Mouse (Mus musculus) liver, adult (tissue): ENCODE data around the gene Igf1r.

Source experiments
- GATA4 ChIP-seq: IDR thresholded peaks from 2 replicates; pipeline ENCODE4 v1.6.1; 2014; ENCODE audit warnings: mild to moderate bottlenecking, low read length; ENCODE audit not compliant: insufficient replicate concordance

Igf1r gene

DNA sequence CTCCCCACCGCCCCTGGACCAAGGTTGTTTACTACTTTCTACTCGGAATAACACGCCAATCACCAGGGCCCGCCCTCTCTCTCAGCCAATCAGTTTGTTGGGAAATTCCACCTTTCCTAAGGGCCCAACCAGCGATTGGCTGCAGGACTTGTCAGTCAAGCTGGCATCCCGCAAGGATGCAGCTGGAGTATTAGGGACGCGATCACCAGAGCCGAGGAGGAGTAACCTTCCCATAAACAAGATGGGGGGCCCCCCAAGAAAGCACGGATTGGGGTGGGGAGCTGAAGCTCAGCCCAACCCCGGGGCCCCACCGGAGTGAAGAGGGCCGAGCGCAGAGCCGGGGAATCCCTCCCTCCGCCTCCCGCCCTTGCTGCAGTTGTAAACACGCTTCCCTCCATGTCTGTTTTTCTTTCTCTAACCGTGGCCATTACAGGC is 176.5 kb downstream of the Igf1r start:
- TF ChIP-seq GATA4: no peak

DNA sequence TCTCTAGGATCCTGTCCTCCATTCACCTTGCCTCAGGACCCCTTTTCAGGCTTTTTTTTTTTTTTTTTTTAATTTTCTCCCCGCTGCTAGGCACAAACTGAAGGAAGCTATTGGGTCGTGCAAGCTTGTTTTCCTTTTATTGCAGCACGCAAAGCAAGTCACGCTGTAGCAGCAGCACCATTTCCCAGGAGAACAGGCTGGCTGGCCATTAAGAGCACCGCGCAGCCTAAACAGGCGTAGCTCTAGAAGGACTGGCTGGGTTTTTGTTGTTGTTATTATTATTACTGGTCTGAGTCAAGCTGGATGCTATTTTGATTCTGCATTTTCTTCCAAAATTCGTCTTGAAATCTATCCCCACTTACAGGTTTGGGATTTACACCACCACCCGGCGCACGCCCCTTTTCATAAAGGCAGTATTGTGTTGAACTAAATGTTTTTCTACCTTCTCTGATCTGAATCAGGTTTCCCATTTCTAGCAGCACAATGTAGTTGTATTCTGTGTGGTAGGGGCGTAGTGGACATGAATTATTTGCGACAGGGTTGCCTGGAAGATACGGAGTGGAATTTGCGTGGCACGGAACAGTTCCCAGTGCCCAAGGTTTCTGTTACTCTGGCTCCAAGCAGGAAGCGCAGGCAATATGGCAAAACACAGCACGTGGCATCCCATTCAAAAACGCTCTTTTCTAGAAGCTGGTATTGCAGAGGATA is 177.1 kb downstream of the Igf1r start:
- TF ChIP-seq GATA4: no peak

DNA sequence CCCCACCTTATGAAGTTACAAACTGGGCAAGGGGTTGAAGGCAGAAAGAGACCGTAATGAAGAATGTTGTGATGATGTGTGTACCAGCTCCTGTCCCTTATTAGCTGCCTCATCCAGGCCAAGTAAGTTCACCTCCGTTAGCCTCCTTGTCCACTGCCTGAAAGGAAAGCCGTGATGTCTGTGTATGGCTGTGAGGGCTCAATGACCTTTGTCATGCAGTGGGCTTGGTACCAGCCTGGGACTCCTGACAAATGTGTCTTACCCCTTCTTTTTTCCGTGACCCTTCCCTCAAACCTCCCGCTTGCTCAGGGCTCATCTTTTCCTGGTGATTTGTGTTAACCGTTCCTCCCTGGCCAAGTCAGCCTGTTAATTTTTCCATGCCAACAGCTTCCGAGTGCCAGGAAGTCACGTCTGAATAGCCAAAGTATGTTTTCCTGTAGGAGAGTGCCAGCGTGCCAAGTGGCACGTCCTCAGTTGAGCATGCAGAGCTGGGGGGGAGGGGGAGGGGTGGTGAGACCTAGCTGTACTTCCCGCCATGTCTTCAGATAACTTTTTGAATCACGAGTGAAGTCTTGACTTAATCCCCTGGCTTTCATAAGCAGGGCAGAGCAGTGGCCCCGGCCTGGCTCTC is 178.4 kb downstream of the Igf1r start:
- no peak for TF ChIP-seq GATA4

DNA sequence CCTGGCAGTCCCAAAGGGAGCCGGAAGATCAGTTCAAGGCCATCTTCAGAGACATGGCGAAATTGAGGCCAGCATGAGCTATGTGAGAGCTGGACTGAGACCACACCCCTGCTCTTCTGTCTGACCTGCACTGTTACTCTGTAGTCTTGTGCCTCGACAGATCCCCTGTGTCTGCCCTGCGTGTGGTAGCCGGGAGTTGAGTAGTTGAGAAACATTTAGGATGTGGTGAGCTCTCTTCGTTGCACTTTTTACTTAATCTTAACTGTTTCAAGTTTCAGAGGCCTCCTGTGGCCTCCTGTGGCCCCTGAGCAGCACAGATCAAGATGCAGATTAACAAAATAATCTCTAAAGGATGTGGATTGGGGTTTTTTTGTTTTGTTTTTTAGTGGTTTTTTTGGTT is 181.1 kb downstream of the Igf1r start:
- no peak for TF ChIP-seq GATA4

DNA sequence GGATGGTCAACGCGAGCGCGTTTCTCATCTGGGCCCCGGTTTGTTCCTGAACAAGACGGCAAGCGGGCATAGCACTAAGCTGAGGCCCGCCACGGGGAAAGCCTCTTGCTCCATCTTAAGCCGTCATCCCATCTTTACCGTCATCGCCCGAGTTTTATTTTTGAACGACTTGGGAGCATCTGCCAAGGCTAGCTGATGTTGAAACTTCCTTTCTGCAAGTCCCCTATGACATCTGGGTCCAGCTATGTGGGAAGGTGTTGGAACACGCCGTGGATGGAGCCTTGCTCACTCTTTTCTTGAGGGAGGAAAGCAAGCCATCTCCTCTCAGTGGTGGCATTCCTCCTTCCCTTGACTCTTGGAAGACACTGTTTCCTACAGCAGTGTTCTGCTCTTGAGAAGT is 182.3 kb downstream of the Igf1r start:
- TF ChIP-seq GATA4: no peak

DNA sequence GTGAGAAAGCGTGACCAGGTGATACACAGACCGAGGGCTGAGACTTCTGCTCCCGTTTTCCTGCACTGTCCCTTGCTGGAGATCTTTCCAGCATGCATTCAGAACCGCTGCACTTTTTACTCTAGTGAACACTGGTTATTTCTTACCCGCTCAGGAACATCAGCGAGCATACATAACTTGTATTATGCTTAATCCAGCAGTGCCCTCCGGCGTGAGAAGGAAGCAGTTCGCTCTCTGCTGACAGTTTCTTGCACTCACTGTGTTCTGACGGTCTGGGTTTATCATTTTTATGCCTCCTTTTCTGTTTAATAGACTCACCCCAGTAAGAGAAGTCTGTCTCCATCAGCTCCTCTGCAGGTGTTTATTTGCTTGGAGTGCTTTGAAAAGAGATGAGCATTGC is 183.4 kb downstream of the Igf1r start:
- no peak for TF ChIP-seq GATA4

DNA sequence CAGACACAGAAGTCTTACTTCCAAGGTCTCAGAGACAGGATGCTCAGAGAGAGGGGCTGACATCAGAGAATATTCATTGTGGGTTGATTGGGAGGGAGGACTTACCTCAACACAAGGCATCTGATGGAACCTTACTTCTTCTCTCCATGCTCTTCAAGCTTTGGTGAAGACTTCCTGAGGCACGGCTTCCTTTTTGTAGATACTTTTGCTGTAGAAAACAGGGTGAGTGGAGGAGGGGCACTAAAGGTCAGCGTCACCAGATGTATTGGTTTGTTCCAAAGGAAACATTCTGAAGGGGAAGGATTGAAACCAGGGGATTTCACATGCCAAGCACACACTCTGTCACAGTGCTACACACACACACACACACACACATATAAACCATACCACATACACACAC is 186.8 kb downstream of the Igf1r start:
- TF ChIP-seq GATA4: no peak

DNA sequence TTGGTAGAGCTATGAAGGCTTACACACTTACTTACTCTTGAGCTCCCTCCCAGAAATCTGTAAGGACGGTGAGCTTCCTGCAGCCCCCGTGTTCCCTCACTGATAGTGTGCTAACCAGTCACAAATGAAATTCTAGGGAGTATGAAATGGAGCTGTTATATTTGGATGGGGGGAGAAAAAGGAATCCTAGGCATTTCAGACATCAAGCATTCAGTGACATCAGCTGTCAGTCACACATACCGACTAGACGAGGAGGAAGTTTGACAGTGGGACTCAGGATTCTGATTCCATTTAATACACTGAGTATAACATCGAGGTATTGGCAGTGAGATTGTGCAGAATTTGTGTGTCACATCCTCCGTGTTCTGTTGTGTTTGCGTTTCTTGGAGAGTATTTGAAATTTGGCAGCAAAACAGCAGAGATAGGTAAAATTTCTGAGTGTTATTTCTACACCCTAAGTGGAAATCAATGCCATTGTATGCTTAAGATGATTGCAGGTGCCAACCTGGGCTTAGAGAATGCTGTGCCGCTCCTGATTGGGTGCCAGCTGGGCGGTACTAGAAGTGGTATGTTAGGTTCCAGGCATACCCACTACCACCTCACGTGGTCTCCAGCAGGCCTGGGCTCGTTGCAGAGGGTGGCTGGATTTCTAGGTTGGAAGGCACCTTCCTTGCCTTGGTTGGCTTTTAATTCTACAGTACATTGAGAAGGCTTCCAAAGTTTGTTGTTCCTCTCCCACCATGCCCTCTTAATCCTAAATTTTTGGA is 187.6 kb downstream of the Igf1r start:
- TF ChIP-seq GATA4: no peak

DNA sequence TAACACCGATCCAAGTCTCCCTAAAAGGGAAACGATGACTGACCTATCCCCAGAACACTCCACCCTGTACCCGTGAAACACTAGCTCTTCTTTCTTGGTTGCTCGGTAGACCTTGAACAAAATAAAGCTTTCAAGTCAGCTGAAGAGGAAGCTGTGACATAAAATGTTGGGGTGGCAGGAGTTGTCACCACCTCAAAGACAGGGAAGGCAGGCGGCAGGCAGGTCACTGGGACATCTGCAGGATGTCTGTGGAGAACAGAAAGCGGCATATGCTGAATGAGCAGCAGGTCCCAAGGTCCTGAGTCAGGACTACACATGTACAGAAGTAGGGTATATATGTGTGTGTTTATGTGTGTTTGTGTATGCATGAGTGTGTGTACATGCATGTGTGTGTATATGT is 191.6 kb downstream of the Igf1r start:
- no peak for TF ChIP-seq GATA4

DNA sequence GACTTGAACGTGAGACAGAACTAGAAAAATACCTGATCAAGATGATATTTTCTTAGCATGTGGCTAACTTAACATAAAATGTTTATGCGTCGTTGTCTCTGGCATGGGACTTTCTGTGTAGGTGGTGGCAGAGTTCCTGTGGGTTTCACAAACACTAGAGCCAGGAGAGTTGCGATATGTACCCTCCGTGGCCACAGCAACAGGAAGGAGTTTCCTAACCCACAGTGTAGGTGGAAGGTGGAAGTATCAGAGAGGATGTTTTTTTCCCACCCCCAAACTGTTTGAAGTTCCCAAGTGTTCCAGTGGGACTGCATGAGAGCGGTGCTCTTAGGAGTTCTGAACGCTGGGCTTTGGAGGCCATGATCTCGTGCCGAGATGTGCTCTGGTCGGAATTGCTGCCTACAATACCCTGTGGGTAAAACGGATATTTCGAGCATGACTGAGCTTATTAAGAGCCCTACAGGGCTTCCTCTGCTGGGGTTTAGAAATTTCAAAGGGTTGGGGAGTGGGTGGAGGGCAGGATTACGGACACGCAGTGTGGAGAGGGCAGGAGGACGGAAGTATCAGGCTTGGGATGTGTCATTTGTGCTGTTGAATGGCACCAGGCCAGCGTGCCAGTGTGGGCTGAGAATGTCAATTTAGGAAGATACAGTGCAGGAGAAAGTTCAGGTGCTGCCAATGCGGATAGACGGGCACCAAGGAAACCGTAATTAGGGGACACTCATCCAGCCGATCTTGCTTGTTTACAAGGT is 195.8 kb downstream of the Igf1r start:
- no peak for TF ChIP-seq GATA4

DNA sequence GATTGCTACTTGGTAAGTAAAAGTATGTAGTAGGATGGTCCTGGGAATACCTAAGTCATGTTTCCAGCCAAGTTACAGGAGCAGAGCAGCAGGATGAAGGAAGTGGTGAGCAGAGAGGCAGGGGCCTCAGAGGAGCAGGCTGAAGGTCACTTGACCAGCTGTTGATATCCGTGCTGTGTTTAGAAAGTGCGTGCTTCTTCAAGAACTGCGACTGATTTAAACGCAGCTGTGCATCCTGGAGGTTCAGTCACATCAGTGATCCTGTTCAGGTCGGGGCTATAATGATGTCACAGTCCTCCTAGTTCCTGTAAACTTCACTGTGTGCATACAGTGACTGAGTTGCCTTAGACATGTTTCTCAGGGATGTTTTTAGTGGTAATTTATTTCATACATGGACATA is 199.3 kb downstream of the Igf1r start:
- no peak for TF ChIP-seq GATA4

DNA sequence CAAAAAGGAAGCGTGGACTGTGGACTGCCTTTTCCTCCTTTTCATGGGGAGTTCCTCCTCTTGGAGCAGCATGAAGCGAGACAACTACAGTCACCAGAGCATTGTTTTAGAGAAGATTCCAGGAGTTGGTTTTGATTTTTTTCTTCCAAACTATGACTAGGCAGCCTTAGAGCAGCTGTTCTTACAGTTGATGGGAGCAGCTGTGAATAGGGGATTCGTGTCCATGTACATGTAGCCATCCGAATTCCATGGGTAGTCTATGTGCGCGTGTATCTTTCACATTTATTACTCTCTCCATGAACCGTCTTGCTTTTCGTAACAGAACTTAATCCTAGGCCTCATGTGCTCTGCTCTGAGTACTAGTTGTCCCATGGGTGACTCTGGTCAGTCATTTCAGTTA is 199.8 kb downstream of the Igf1r start:
- no peak for TF ChIP-seq GATA4

DNA sequence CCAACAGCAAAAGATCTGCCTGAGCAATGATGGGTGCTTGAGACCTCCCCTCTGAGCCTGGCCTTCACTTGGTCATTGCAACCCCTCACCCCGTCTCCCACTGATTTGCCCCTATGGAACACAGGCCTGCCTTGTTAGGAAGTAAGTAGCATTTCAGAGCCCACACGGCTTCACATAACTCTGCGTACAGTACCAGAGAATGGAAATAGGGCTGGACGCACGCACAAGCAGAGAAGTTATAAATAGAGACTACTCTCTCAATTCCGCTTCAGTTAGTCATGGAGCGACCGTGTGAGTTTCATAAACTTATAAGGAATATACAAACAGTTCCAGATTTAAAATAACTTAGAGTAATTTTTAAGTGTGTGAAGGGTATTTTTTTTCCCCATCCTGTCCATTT is 200.6 kb downstream of the Igf1r start:
- no peak for TF ChIP-seq GATA4

DNA sequence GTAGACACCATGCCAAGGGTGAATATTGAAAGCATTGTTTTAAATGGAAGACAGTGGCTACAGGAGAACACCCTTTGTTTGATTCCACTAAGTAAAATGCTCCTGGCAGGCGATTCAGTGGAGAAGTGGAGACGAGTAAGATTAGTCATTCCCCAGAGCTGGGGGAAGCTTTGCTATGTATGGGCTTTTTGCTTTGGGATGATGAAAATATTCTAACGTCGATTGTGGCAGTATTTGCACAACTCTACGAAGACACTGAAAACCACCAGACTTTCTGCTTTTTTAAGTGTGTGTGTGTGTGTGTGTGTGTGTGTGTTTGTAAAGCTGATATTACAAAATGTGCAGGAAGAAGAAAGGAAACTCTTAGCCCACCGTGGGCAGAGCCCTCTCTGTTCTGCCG is 202.0 kb downstream of the Igf1r start:
- no peak for TF ChIP-seq GATA4

DNA sequence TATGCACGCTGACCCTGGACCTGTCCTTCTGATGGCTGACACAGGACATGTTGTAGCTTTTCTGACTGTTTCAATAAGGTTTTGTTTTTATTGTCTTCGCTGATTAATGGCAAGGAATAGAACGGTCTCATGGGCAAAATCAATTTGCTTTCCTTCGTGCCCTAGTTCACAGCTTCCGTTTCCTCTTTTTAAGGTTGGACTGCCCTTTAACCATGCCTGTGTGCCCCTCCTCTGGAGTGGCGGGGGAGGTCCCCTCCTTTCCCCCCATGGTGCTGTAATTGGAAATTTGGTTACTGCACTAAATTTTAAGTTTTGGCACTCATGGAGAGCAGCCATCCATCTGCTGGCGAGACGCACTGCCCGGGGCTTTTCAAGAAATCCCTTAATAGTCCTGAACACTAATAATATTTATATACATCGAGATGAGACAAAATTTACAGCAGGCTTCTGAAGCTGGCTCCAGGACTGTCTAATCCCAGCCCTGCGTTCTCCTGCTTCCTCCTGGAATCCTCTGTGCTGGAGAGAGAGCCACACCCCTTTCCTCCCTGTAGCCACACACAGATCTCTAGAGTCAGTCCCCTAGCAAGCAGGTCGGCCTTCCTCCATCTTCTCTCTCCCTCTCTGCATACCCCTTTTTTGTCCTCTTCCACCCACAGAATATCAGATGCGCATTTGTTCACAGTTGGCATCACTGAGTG is 207.6 kb downstream of the Igf1r start:
- TF ChIP-seq GATA4: no peak

DNA sequence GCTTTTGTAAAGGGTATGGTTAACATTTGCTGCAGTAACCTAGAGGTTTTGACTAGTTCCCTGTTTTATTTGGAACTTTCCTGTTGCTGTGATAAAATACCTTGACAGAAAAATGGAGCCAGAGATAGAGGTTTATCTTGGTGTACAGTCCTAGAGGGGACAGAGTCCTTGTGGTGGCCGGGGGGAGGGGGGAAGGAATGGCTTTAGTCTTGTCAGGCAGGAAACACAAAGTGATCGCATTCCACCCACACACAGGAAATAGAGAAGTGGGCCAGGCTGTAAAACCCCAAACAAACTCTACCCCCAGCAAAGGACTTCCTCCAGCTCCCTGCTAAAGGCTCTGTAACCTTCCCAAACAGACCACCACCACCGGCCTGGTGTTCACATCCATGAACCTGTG is 211.4 kb downstream of the Igf1r start:
- no peak for TF ChIP-seq GATA4

DNA sequence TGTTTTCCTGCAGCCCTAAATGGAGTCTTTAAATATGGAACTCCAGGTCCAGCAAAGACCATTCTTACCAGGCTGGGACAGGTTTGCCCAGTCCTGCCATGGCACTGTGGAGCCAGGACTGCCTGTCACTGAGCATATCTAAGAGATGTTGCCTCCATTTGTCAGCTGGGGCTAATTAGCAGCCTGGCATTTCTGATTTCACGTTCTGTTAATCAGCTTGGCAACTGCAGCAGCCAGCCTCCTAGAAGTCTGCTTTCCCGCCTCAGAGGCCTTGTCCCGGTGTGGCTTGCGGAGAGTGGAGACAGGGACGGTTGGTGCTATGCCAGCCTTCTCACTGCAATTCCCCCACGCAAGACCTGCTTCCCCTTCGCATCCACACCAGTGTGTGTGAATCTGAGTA is 220.1 kb downstream of the Igf1r start:
- TF ChIP-seq GATA4: no peak
